Mouse (Mus musculus): ENCODE data around the gene Bhlhe41. TPM values are rescaled to one million over a fixed set of nuclear protein-coding genes. Genes with fewer than 3 reads are reported as not detected.

The Bhlhe41 gene
- total and polyA plus RNA-seq, 2 experiments from 2014 or later, result 0.95 to 9.3 TPM

GRCm38 (mm10) chr6:145861462-145862227 is 3.7 kb downstream of the Bhlhe41 start:
- Histone ChIP-seq H3K27ac (ENCODE audit: low read depth) (no peak overlapping the region), H3K36me3 (replicated peaks; ENCODE audit: control insufficient read depth, insufficient read depth, low read length) (peaks cover 14% of the 10 kb centered on the region; the same call in 1 of the 2 replicates), H3K4me3 (ENCODE audit: low read depth, low read length) (peak overlapping the region; percentile 68), H3K9ac (replicated peaks; ENCODE audit: low read depth, low read length) (peak overlapping the region; percentile 21; the same call in 1 of the 2 replicates), H3K4me1 (ENCODE audit: control insufficient read depth, insufficient read depth) (peaks cover 5% of the 10 kb centered on the region; the same call in 1 of the 2 replicates), H3K4me2 (ENCODE audit: low read depth, low read length) (peak overlapping the region; percentile 96), H3K9me3 (replicated peaks; ENCODE audit: control insufficient read depth, low read length) (no peaks in the 10 kb centered on the region), H3K27me3 (ENCODE audit: control insufficient read depth, insufficient read depth, low read length) (no peaks in the 10 kb centered on the region)
- DNase-seq (ENCODE audit: low spot score) (no peak), ATAC-seq (ENCODE audit: insufficient read depth, low read depth) (no peak)
- no peak for TF ChIP-seq EP300 (IDR thresholded peaks at IDR 0.05; ENCODE audit: low read depth)
- no peak for TF ChIP-seq CTCF (IDR thresholded peaks at IDR 0.05; ENCODE audit: low read depth)
- WGBS, result 66% methylated on average over 9 of the region's 9 CpGs

- TF ChIP-seq CTCF (IDR thresholded peaks at IDR 0.05; ENCODE audit: low read depth), result peak; percentile 46
- TF ChIP-seq EP300 (IDR thresholded peaks at IDR 0.05; ENCODE audit: low read depth), result no peak
- peak overlapping the region; percentile 48 for H3K27ac ChIP-seq (ENCODE audit: low read depth)
- H3K9ac ChIP-seq (replicated peaks; ENCODE audit: low read depth, low read length), result no peak overlapping the region
These were observed 5.0 kb downstream of the Bhlhe41 start for GRCm38 (mm10) chr6:145860350-145860749.

GRCm38 (mm10) chr6:145858414-145858813 is 6.9 kb downstream of the Bhlhe41 start:
- ATAC-seq (ENCODE audit: insufficient read depth, low read depth), result no peak
- DNase-seq (ENCODE audit: low spot score), result no peak
- H3K27ac ChIP-seq (ENCODE audit: low read depth), result no peak overlapping the region
- no peaks in the 10 kb centered on the region for H3K27me3 ChIP-seq (ENCODE audit: control insufficient read depth, insufficient read depth, low read length)
- no peak overlapping the region for H3K4me2 ChIP-seq (ENCODE audit: low read depth, low read length)
- H3K4me1 ChIP-seq (ENCODE audit: control insufficient read depth, insufficient read depth), result 0 out of 2 replicates have a peak, but pooled peaks cover 12% of the 10 kb centered on the region
- H3K4me3 ChIP-seq (ENCODE audit: low read depth, low read length), result no peak overlapping the region
- 63% methylated on average over 8 of the region's 8 CpGs for WGBS
- H3K9ac ChIP-seq (replicated peaks; ENCODE audit: low read depth, low read length), result no peak overlapping the region
- peaks cover 14% of the 10 kb centered on the region; the same call in 1 of the 2 replicates for H3K36me3 ChIP-seq (replicated peaks; ENCODE audit: control insufficient read depth, insufficient read depth, low read length)
- no peaks in the 10 kb centered on the region for H3K9me3 ChIP-seq (replicated peaks; ENCODE audit: control insufficient read depth, low read length)
- TF ChIP-seq CTCF (IDR thresholded peaks at IDR 0.05; ENCODE audit: low read depth) (no peak), EP300 (IDR thresholded peaks at IDR 0.05; ENCODE audit: low read depth) (no peak)

More at GRCm38 (mm10) chr6:145860350-145860749, 5.0 kb downstream of the Bhlhe41 start:
- no peak overlapping the region for H3K4me2 ChIP-seq (ENCODE audit: low read depth, low read length)
- WGBS, result 28% methylated on average over 2 of the region's 2 CpGs
- peaks cover 7% of the 10 kb centered on the region; the same call in 1 of the 2 replicates for H3K4me1 ChIP-seq (ENCODE audit: control insufficient read depth, insufficient read depth)
- no peaks in the 10 kb centered on the region for H3K9me3 ChIP-seq (replicated peaks; ENCODE audit: control insufficient read depth, low read length)
- peaks cover 14% of the 10 kb centered on the region; the same call in 1 of the 2 replicates for H3K36me3 ChIP-seq (replicated peaks; ENCODE audit: control insufficient read depth, insufficient read depth, low read length)
- H3K27me3 ChIP-seq (ENCODE audit: control insufficient read depth, insufficient read depth, low read length), result no peaks in the 10 kb centered on the region
- ATAC-seq (ENCODE audit: insufficient read depth, low read depth) (no peak), DNase-seq (ENCODE audit: low spot score) (peak; percentile 47)
- H3K4me3 ChIP-seq (ENCODE audit: low read depth, low read length), result no peak overlapping the region

GRCm38 (mm10) chr6:145857428-145857827 is 7.9 kb downstream of the Bhlhe41 start:
- no peak for ATAC-seq (ENCODE audit: insufficient read depth, low read depth)
- peaks cover 14% of the 10 kb centered on the region; the same call in 1 of the 2 replicates for H3K36me3 ChIP-seq (replicated peaks; ENCODE audit: control insufficient read depth, insufficient read depth, low read length)
- no peak overlapping the region for H3K4me2 ChIP-seq (ENCODE audit: low read depth, low read length)
- no peak for TF ChIP-seq EP300 (IDR thresholded peaks at IDR 0.05; ENCODE audit: low read depth)
- no peak for TF ChIP-seq CTCF (IDR thresholded peaks at IDR 0.05; ENCODE audit: low read depth)
- no peak overlapping the region for H3K9ac ChIP-seq (replicated peaks; ENCODE audit: low read depth, low read length)
- H3K27ac ChIP-seq (ENCODE audit: low read depth), result no peak overlapping the region
- H3K27me3 ChIP-seq (ENCODE audit: control insufficient read depth, insufficient read depth, low read length), result no peaks in the 10 kb centered on the region
- 90% methylated on average over 7 of the region's 7 CpGs for WGBS
- no peak overlapping the region for H3K4me3 ChIP-seq (ENCODE audit: low read depth, low read length)
- no peak for DNase-seq (ENCODE audit: low spot score)
- H3K9me3 ChIP-seq (replicated peaks; ENCODE audit: control insufficient read depth, low read length), result no peaks in the 10 kb centered on the region
- H3K4me1 ChIP-seq (ENCODE audit: control insufficient read depth, insufficient read depth), result 0 out of 2 replicates have a peak, but pooled peaks cover 11% of the 10 kb centered on the region

GRCm38 (mm10) chr6:145855720-145856551 is 9.4 kb downstream of the Bhlhe41 start:
- TF ChIP-seq CTCF (IDR thresholded peaks at IDR 0.05; ENCODE audit: low read depth) (no peak), EP300 (IDR thresholded peaks at IDR 0.05; ENCODE audit: low read depth) (peak; percentile 98)
- Histone ChIP-seq H3K27me3 (ENCODE audit: control insufficient read depth, insufficient read depth, low read length) (no peaks in the 10 kb centered on the region), H3K4me1 (ENCODE audit: control insufficient read depth, insufficient read depth) (peaks cover 12% of the 10 kb centered on the region; the same call in 1 of the 2 replicates), H3K27ac (ENCODE audit: low read depth) (peak overlapping the region; percentile 52), H3K9ac (replicated peaks; ENCODE audit: low read depth, low read length) (no peak overlapping the region), H3K4me2 (ENCODE audit: low read depth, low read length) (peak overlapping the region; percentile 53), H3K4me3 (ENCODE audit: low read depth, low read length) (peak overlapping the region; percentile 15; the same call in 1 of the 2 replicates), H3K36me3 (replicated peaks; ENCODE audit: control insufficient read depth, insufficient read depth, low read length) (peaks cover 14% of the 10 kb centered on the region; the same call in 1 of the 2 replicates), H3K9me3 (replicated peaks; ENCODE audit: control insufficient read depth, low read length) (no peaks in the 10 kb centered on the region)
- 13% methylated on average over 28 of the region's 28 CpGs for WGBS
- DNase-seq (ENCODE audit: low spot score), result peak; percentile 92
- ATAC-seq (ENCODE audit: insufficient read depth, low read depth), result peak; percentile 91
